Mouse (Mus musculus) kidney, adult 2 months (tissue): Measurements from ENCODE around the gene Zmat1.

ENCODE experiments used
- CTCF ChIP-seq: fragments of 200-500 bp; conservative IDR thresholded peaks from 2 replicates; pipeline ENCODE4 v1.5.1; 2011; ENCODE audit warnings: low read depth, mild to moderate bottlenecking, control low read depth, low read length, moderate library complexity, mixed read lengths; ENCODE audit not compliant: insufficient read depth, insufficient read length
- POLR2A ChIP-seq: fragments of 200-500 bp; IDR thresholded peaks from one replicate; pipeline ENCODE4 v1.6.1; 2011; ENCODE audit warnings: low read depth, low read length, control low read depth

DNA sequence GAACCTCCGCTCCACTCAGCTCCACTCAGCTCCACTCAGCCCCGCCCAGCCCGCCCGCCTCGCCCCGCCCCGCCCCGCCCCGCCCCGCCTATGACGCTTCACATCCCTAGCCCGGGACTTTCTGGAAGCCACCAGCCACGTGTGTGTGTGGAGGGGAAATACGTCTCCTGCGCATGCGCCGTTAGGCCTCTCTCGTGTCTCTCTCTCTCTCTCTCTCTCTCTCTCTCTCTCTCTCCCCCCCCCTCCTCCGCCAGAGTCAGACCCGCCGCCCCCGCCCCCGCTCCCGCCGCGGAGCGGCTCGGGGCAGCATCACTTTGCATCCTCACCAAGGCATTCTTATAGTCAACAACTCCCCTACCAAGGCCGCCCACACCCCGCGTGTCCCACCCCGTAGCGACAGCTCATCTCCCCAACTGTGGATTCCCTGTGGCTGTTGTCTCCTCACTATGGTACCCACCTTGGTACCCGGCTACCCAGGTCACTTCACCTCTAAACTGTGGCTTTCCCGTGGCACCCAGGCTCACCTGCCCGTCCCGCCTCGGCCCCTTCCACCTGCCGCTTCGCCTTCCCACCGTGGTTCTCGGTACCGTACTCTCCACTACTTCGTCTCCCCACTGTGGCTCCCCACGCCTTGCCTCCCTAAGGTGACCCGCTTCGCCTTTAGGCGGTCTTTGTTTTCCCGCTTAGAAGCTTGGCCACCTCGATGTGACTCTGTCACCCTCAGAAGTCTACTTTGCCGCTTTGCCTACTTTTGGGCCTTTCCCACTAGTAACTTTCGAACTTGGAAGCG lies 45.5 kb downstream of the Zmat1 start:
- TF ChIP-seq CTCF (no peak), POLR2A (no peak)
